Mouse (Mus musculus): ENCODE results near the gene Susd6. TPM values are rescaled to one million over a fixed set of nuclear protein-coding genes. Genes with fewer than 3 reads are reported as not detected.

The Susd6 gene
- polyA plus RNA-seq, 1 experiment from 2014 or later = 19.7 TPM

GRCm38 (mm10) chr12:80866023-80866422 is 75.7 kb downstream of the Susd6 start:
- Histone ChIP-seq H3K4me1 (0 out of 2 replicates have a peak, but pooled peaks cover 3% of the 10 kb centered on the region), H3K9me3 (no peaks in the 10 kb centered on the region), H3K4me2 (no peak overlapping the region), H3K27me3 (no peaks in the 10 kb centered on the region), H3K27ac (no peak overlapping the region), H3K36me3 (peaks cover 9% of the 10 kb centered on the region), H3K9ac (no peak overlapping the region), H3K4me3 (no peak overlapping the region)
- 65% methylated on average over 2 of the region's 2 CpGs for WGBS
- no peak for ATAC-seq (ENCODE audit: insufficient number of reproducible peaks, low FRiP score, low TSS enrichment, low read depth)

- no peak overlapping the region for H3K9ac ChIP-seq
- H3K4me2 ChIP-seq = no peak overlapping the region
- no peak for ATAC-seq (ENCODE audit: insufficient number of reproducible peaks, low FRiP score, low TSS enrichment, low read depth)
- H3K27ac ChIP-seq = no peak overlapping the region
- no peak overlapping the region for H3K4me3 ChIP-seq
- no peaks in the 10 kb centered on the region for H3K9me3 ChIP-seq
- H3K4me1 ChIP-seq = no peaks in the 10 kb centered on the region
- 85% methylated on average over 3 of the region's 3 CpGs for WGBS
- peaks cover 16% of the 10 kb centered on the region for H3K36me3 ChIP-seq
- no peaks in the 10 kb centered on the region for H3K27me3 ChIP-seq
These were observed 76.8 kb downstream of the Susd6 start for GRCm38 (mm10) chr12:80867083-80867482.

GRCm38 (mm10) chr12:80868401-80868800 is 78.1 kb downstream of the Susd6 start:
- H3K4me2 ChIP-seq = no peak overlapping the region
- no peaks in the 10 kb centered on the region for H3K4me1 ChIP-seq
- WGBS = 81% methylated on average over 7 of the region's 7 CpGs
- no peaks in the 10 kb centered on the region for H3K9me3 ChIP-seq
- H3K4me3 ChIP-seq = no peak overlapping the region
- no peak overlapping the region for H3K9ac ChIP-seq
- H3K27ac ChIP-seq = no peak overlapping the region
- H3K27me3 ChIP-seq = no peaks in the 10 kb centered on the region
- H3K36me3 ChIP-seq = peaks cover 22% of the 10 kb centered on the region
- ATAC-seq (ENCODE audit: insufficient number of reproducible peaks, low FRiP score, low TSS enrichment, low read depth) = no peak

GRCm38 (mm10) chr12:80877215-80878092 is 87.1 kb downstream of the Susd6 start:
- H3K4me2 ChIP-seq = no peak overlapping the region
- no peak for ATAC-seq (ENCODE audit: insufficient number of reproducible peaks, low FRiP score, low TSS enrichment, low read depth)
- peaks cover 66% of the 10 kb centered on the region for H3K36me3 ChIP-seq
- H3K9me3 ChIP-seq = no peaks in the 10 kb centered on the region
- no peak overlapping the region for H3K4me3 ChIP-seq
- no peak overlapping the region for H3K27ac ChIP-seq
- no peaks in the 10 kb centered on the region for H3K27me3 ChIP-seq
- H3K9ac ChIP-seq = no peak overlapping the region
- WGBS = 88% methylated on average over 7 of the region's 7 CpGs
- H3K4me1 ChIP-seq = peaks cover 8% of the 10 kb centered on the region; the same call in 1 of the 2 replicates

- 83% methylated on average over 6 of the region's 6 CpGs for whole genome bisulfite sequencing
These were observed 87.8 kb downstream of the Susd6 start for GRCm38 (mm10) chr12:80878093-80878430.

GRCm38 (mm10) chr12:80878653-80879052 is 88.3 kb downstream of the Susd6 start:
- Histone ChIP-seq H3K4me3 (no peak overlapping the region), H3K9ac (no peak overlapping the region), H3K4me1 (peaks cover 8% of the 10 kb centered on the region; the same call in 1 of the 2 replicates), H3K4me2 (no peak overlapping the region), H3K9me3 (no peaks in the 10 kb centered on the region), H3K27ac (no peak overlapping the region; the same call in 1 of the 2 replicates), H3K27me3 (no peaks in the 10 kb centered on the region), H3K36me3 (peaks cover 56% of the 10 kb centered on the region)
- ATAC-seq (ENCODE audit: insufficient number of reproducible peaks, low FRiP score, low TSS enrichment, low read depth) = no peak
- WGBS = 64% methylated on average over 3 of the region's 3 CpGs

More at GRCm38 (mm10) chr12:80878093-80878430, 87.8 kb downstream of the Susd6 start:
- Histone ChIP-seq H3K4me1 (peaks cover 8% of the 10 kb centered on the region; the same call in 1 of the 2 replicates), H3K9me3 (no peaks in the 10 kb centered on the region), H3K4me3 (no peak overlapping the region), H3K27ac (no peak overlapping the region), H3K9ac (no peak overlapping the region), H3K4me2 (no peak overlapping the region), H3K36me3 (peaks cover 60% of the 10 kb centered on the region), H3K27me3 (no peaks in the 10 kb centered on the region)
- no peak for ATAC-seq (ENCODE audit: insufficient number of reproducible peaks, low FRiP score, low TSS enrichment, low read depth)

GRCm38 (mm10) chr12:80879267-80879666 is 89.0 kb downstream of the Susd6 start:
- Histone ChIP-seq H3K27ac (no peak overlapping the region; the same call in 1 of the 2 replicates), H3K4me2 (no peak overlapping the region), H3K4me1 (peaks cover 11% of the 10 kb centered on the region; the same call in 1 of the 2 replicates), H3K27me3 (no peaks in the 10 kb centered on the region), H3K9me3 (no peaks in the 10 kb centered on the region), H3K9ac (no peak overlapping the region), H3K36me3 (peaks cover 52% of the 10 kb centered on the region), H3K4me3 (no peak overlapping the region)
- ATAC-seq (ENCODE audit: insufficient number of reproducible peaks, low FRiP score, low TSS enrichment, low read depth) = no peak
- WGBS = 45% methylated on average over 4 of the region's 4 CpGs

- H3K4me1 ChIP-seq = peaks cover 24% of the 10 kb centered on the region
These were observed 90.8 kb downstream of the Susd6 start for GRCm38 (mm10) chr12:80881121-80881520.

GRCm38 (mm10) chr12:80883278-80883677 is 93.0 kb downstream of the Susd6 start:
- Histone ChIP-seq H3K27me3 (no peaks in the 10 kb centered on the region), H3K4me2 (no peak overlapping the region), H3K9ac (no peak overlapping the region), H3K9me3 (no peaks in the 10 kb centered on the region), H3K36me3 (peaks cover 18% of the 10 kb centered on the region), H3K4me3 (no peak overlapping the region), H3K27ac (no peak overlapping the region), H3K4me1 (peaks cover 20% of the 10 kb centered on the region)
- 77% methylated on average over 3 of the region's 3 CpGs for WGBS
- no peak for ATAC-seq (ENCODE audit: insufficient number of reproducible peaks, low FRiP score, low TSS enrichment, low read depth)

More at GRCm38 (mm10) chr12:80881121-80881520, 90.8 kb downstream of the Susd6 start:
- Histone ChIP-seq H3K27me3 (no peaks in the 10 kb centered on the region), H3K4me3 (no peak overlapping the region), H3K4me2 (no peak overlapping the region), H3K9ac (no peak overlapping the region), H3K9me3 (no peaks in the 10 kb centered on the region), H3K27ac (no peak overlapping the region), H3K36me3 (peaks cover 36% of the 10 kb centered on the region)
- WGBS = 79% methylated on average over 3 of the region's 3 CpGs
- ATAC-seq (ENCODE audit: insufficient number of reproducible peaks, low FRiP score, low TSS enrichment, low read depth) = no peak

GRCm38 (mm10) chr12:80883881-80884280 is 93.6 kb downstream of the Susd6 start:
- no peak overlapping the region for H3K4me3 ChIP-seq
- peaks cover 16% of the 10 kb centered on the region for H3K4me1 ChIP-seq
- H3K4me2 ChIP-seq = no peak overlapping the region
- H3K9me3 ChIP-seq = no peaks in the 10 kb centered on the region
- H3K9ac ChIP-seq = no peak overlapping the region
- no peaks in the 10 kb centered on the region for H3K27me3 ChIP-seq
- peaks cover 12% of the 10 kb centered on the region for H3K36me3 ChIP-seq
- no peak for ATAC-seq (ENCODE audit: insufficient number of reproducible peaks, low FRiP score, low TSS enrichment, low read depth)
- 63% methylated on average over 5 of the region's 5 CpGs for WGBS
- no peak overlapping the region for H3K27ac ChIP-seq

GRCm38 (mm10) chr12:80885301-80886288 is 95.3 kb downstream of the Susd6 start:
- Histone ChIP-seq H3K4me1 (peaks cover 16% of the 10 kb centered on the region), H3K27me3 (no peaks in the 10 kb centered on the region), H3K36me3 (0 out of 2 replicates have a peak, but pooled peaks cover 3% of the 10 kb centered on the region), H3K4me2 (peak overlapping the region; percentile 33), H3K9me3 (no peaks in the 10 kb centered on the region), H3K27ac (peak overlapping the region; percentile 57), H3K4me3 (peak overlapping the region; percentile 24), H3K9ac (no peak overlapping the region)
- 0 out of 2 replicates have a peak, but pooled peaks have one; percentile 24 for ATAC-seq (ENCODE audit: insufficient number of reproducible peaks, low FRiP score, low TSS enrichment, low read depth)
- 29% methylated on average over 15 of the region's 15 CpGs for WGBS
